Comparison of ENCODE assay signal across 10 mouse cellular contexts in genomic region chr1:191550786-191551185, GRCm38 (mm10).
"Had no signal": no experiment of that assay in that cellular context is flagged by ENCODE, and none has a peak within 500 bp of the region (broad histone marks: within the 10 kb centered on the region; RNA-seq: fewer than 3 reads in every experiment).

No protein-coding gene starts in this region.

- H3K4me3 ChIP-seq: layer of hippocampus, adult 2 months; limb, embryonic 13.5 days; midbrain, embryonic 13.5 days had no signal

- H3K9me3 ChIP-seq: limb, embryonic 13.5 days; midbrain, embryonic 13.5 days had no signal

- H3K27me3 ChIP-seq: limb, embryonic 13.5 days; midbrain, embryonic 13.5 days had no signal

- H3K9ac ChIP-seq: limb, embryonic 13.5 days; liver, embryonic 14.5 days; midbrain, embryonic 13.5 days had no signal

- ATAC-seq: midbrain, embryonic 13.5 days had no signal

- H3K4me1 ChIP-seq: limb, embryonic 13.5 days; midbrain, embryonic 13.5 days had no signal

- DNase-seq: kidney, postnatal 4 days; left cerebral cortex, postnatal 4 days; lung, adult 18-20 months; lung, postnatal 36 days; right cerebral cortex, postnatal 14 days; thymus, postnatal 36 days had no signal

- H3K4me2 ChIP-seq: limb, embryonic 13.5 days; midbrain, embryonic 13.5 days had no signal

- H3K27ac ChIP-seq: layer of hippocampus, adult 2 months; limb, embryonic 13.5 days; liver, embryonic 14.5 days; midbrain, embryonic 13.5 days had no signal
